Mouse (Mus musculus) heart, adult 2 months (tissue): Measurements from ENCODE around the gene Myrfl.

Source experiments
- CTCF ChIP-seq: fragments of 200-600 bp; IDR thresholded peaks from 2 replicates; pipeline ENCODE4 v1.8.1; 2022; ENCODE audit warnings: antibody characterized with exemption, mild to moderate bottlenecking, moderate library complexity
- POLR2A ChIP-seq: fragments of 200-500 bp; IDR thresholded peaks from 2 replicates; pipeline ENCODE4 v1.6.1; 2011; ENCODE audit warnings: mild to moderate bottlenecking, low read depth, low read length, control low read depth; ENCODE audit not compliant: insufficient read depth

- no peak for TF ChIP-seq POLR2A
- TF ChIP-seq CTCF: no peak
Measured at GRCm38 (mm10) chr10:116760561-116760960, 136.2 kb downstream of the Myrfl start.
